8 mouse cellular contexts compared by ENCODE assay signal in genomic region chr17:25188150-25189031, GRCm38 (mm10). TPM values are rescaled to one million over a fixed set of nuclear protein-coding genes. Genes with fewer than 3 reads are reported as not detected.
DNase-seq lines count a peak whose midpoint lies in the region; ATAC-seq lines count a peak whose summit lies in the region.

Gene Unkl, plus strand, starts transcription at chr17:25188397.

- peaks cover 23% of the 10 kb centered on the region for H3K4me1 ChIP-seq in intestine, embryonic 16.5 days (ENCODE audit: control insufficient read depth, insufficient read depth, low read length)
- peaks cover 27% of the 10 kb centered on the region for H3K4me1 ChIP-seq in limb, embryonic 12.5 days (replicated peaks)
- peaks cover 25% of the 10 kb centered on the region for H3K4me1 ChIP-seq in midbrain, embryonic 14.5 days (ENCODE audit: control insufficient read depth, insufficient read depth, low read length)

- no peaks in the 10 kb centered on the region for H3K9me3 ChIP-seq in intestine, embryonic 16.5 days (ENCODE audit: control insufficient read depth, low read length)
- H3K9me3 ChIP-seq in limb, embryonic 12.5 days, result no peaks in the 10 kb centered on the region
- no peaks in the 10 kb centered on the region for H3K9me3 ChIP-seq in midbrain, embryonic 14.5 days (ENCODE audit: control insufficient read depth, low read length)

- H3K9ac ChIP-seq in intestine, embryonic 16.5 days (ENCODE audit: low read depth, low read length), result peak within 1 kb of the TSS; percentile 95
- peak within 1 kb of the TSS; percentile 91 for H3K9ac ChIP-seq in limb, embryonic 12.5 days (replicated peaks)
- peak within 1 kb of the TSS; percentile 79 for H3K9ac ChIP-seq in midbrain, embryonic 14.5 days (replicated peaks; ENCODE audit: low read length)

- H3K36me3 ChIP-seq in intestine, embryonic 16.5 days (ENCODE audit: control insufficient read depth, insufficient read depth, low read length), result no peaks in the 10 kb centered on the region
- H3K36me3 ChIP-seq in limb, embryonic 12.5 days, result peaks cover 30% of the 10 kb centered on the region
- H3K36me3 ChIP-seq in midbrain, embryonic 14.5 days (ENCODE audit: control insufficient read depth, insufficient read depth, low read length), result peaks cover 12% of the 10 kb centered on the region; the same call in 1 of the 2 replicates

- DNase-seq in cerebellum, adult 11 months, result peak; percentile 48
- peak; percentile 73 for DNase-seq in embryo, embryonic 10.5 days (ENCODE audit: low spot score)
- no peak for DNase-seq in gonadal fat pad, adult 2 months (ENCODE audit: low read depth)
- DNase-seq in midbrain, embryonic 14.5 days, result peak; percentile 88
- peak; percentile 23 for DNase-seq in spleen, adult 12 weeks (ENCODE audit: low spot score)

- H3K27me3 ChIP-seq in intestine, embryonic 16.5 days (replicated peaks; ENCODE audit: control insufficient read depth, insufficient read depth, low read length), result no peaks in the 10 kb centered on the region
- no peaks in the 10 kb centered on the region for H3K27me3 ChIP-seq in limb, embryonic 12.5 days
- no peaks in the 10 kb centered on the region for H3K27me3 ChIP-seq in midbrain, embryonic 14.5 days (ENCODE audit: control insufficient read depth, insufficient read depth, low read length)

- H3K4me3 ChIP-seq in intestine, embryonic 16.5 days (ENCODE audit: low read length), result peak within 1 kb of the TSS; percentile 94
- peak within 1 kb of the TSS; percentile 99 for H3K4me3 ChIP-seq in limb, embryonic 12.5 days (replicated peaks)
- peak within 1 kb of the TSS; percentile 90 for H3K4me3 ChIP-seq in midbrain, embryonic 14.5 days (replicated peaks; ENCODE audit: low read depth, low read length)

- whole genome bisulfite sequencing in intestine, embryonic 16.5 days, result under 1% methylated on average over 90 of the region's 104 CpGs
- under 1% methylated on average over 71 of the region's 104 CpGs for WGBS in limb, embryonic 12.5 days
- 1% methylated on average over 102 of the region's 104 CpGs for WGBS in midbrain, embryonic 14.5 days

- H3K27ac ChIP-seq in intestine, embryonic 16.5 days (ENCODE audit: low read length), result peak within 1 kb of the TSS; percentile 73
- peak within 1 kb of the TSS; percentile 84 for H3K27ac ChIP-seq in limb, embryonic 12.5 days
- H3K27ac ChIP-seq in midbrain, embryonic 14.5 days (replicated peaks; ENCODE audit: low read depth, low read length), result peak within 1 kb of the TSS; percentile 76

- ATAC-seq in cerebellum, adult (ENCODE audit: insufficient number of reproducible peaks, low FRiP score, low TSS enrichment), result no peak
- ATAC-seq in intestine, embryonic 16.5 days, result peak; percentile 34
- ATAC-seq in limb, embryonic 12.5 days (ENCODE audit: insufficient number of reproducible peaks, insufficient read depth, low FRiP score, low TSS enrichment, low read depth), result peak; percentile 35; the same call in 1 of the 2 replicates
- peak; percentile 51 for ATAC-seq in midbrain, embryonic 14.5 days (ENCODE audit: low FRiP score, low TSS enrichment)

- H3K4me2 ChIP-seq in intestine, embryonic 16.5 days (ENCODE audit: low read depth, low read length), result peak within 1 kb of the TSS; percentile 87
- H3K4me2 ChIP-seq in limb, embryonic 12.5 days, result peak within 1 kb of the TSS; percentile 90
- H3K4me2 ChIP-seq in midbrain, embryonic 14.5 days (ENCODE audit: low read length), result peak within 1 kb of the TSS; percentile 71

RNA-seq across cellular contexts. Expression of gene Unkl, which starts in this region (rescaled TPM):
- polyA plus RNA-seq in gonadal fat pad, adult 2 months (2012; rRNA removed), result 14.8 and 17.1 TPM in 2 replicates
- polyA plus RNA-seq in intestine, embryonic 16.5 days (2015; fragmentation: Nextera tagmentation; extraction: Ambion mirVana), result 4.8 and 5.3 TPM in 2 replicates
- 10.3 and 10.5 TPM in 2 replicates for polyA plus RNA-seq in limb, embryonic 12.5 days (2016; fragmentation: Nextera tagmentation; extraction: Ambion mirVana)
- polyA plus RNA-seq in midbrain, embryonic 14.5 days (2014; fragmentation: Nextera tagmentation; extraction: Ambion mirVana), result 9.2 and 9.5 TPM in 2 replicates
